Mouse (Mus musculus) thymus, adult 18-20 months (tissue): ENCODE data around the gene Itch.
"Not testable (repeated sequence)": the region's sequence is repeated elsewhere in the genome, so short reads cannot be mapped to it uniquely, and the experiment has no call there.

Experiments used
- DNase-seq, 2 experiments: peaks; one replicate each; pipeline ENCODE4 v3.0.0; 2022; ENCODE audit warnings: mixed read lengths in 2 of 2

The Itch gene

GRCm38 (mm10) chr2:155133011-155133976 lies at the start of gene Itch:
TSS of gene Itch (plus strand) at chr2:155133509.
- peak; percentile 86 to 89 for DNase-seq

- DNase-seq: no peak
Observed at GRCm38 (mm10) chr2:155084546-155084945, 48.8 kb upstream of the Itch start.

GRCm38 (mm10) chr2:155086328-155086727 lies 47.0 kb upstream of the Itch start:
- DNase-seq: no peak

- DNase-seq: no peak
Observed at GRCm38 (mm10) chr2:155088264-155088663, 45.0 kb upstream of the Itch start.

GRCm38 (mm10) chr2:155090909-155091742 lies 42.2 kb upstream of the Itch start:
- no peak for DNase-seq

GRCm38 (mm10) chr2:155091743-155092075 lies 41.6 kb upstream of the Itch start:
- no peak for DNase-seq

- DNase-seq: no peak
Observed at GRCm38 (mm10) chr2:155093418-155093817, 39.9 kb upstream of the Itch start.

- no peak for DNase-seq
Observed at GRCm38 (mm10) chr2:155098720-155099380, 34.5 kb upstream of the Itch start.

GRCm38 (mm10) chr2:155099421-155099820 lies 33.9 kb upstream of the Itch start:
- no peak for DNase-seq

GRCm38 (mm10) chr2:155099994-155100795 lies 33.1 kb upstream of the Itch start:
- no peak for DNase-seq

- DNase-seq: no peak
Observed at GRCm38 (mm10) chr2:155100796-155101259, 32.5 kb upstream of the Itch start.

- no peak for DNase-seq
Observed at GRCm38 (mm10) chr2:155101761-155102181, 31.5 kb upstream of the Itch start.

- no peak for DNase-seq
Observed at GRCm38 (mm10) chr2:155103607-155104006, 29.7 kb upstream of the Itch start.

GRCm38 (mm10) chr2:155107276-155107675 lies 26.0 kb upstream of the Itch start:
- not testable (repeated sequence) for DNase-seq

GRCm38 (mm10) chr2:155115216-155115830 lies 18.0 kb upstream of the Itch start:
- no peak for DNase-seq

- DNase-seq: peak; percentile 25 to 37
Observed at GRCm38 (mm10) chr2:155133977-155134860, 910 bp downstream of the Itch start.

- no peak for DNase-seq
Observed at GRCm38 (mm10) chr2:155135092-155135491, 1.8 kb downstream of the Itch start.

GRCm38 (mm10) chr2:155135534-155135933 lies 2.2 kb downstream of the Itch start:
- DNase-seq: no peak

GRCm38 (mm10) chr2:155140986-155141385 lies 7.7 kb downstream of the Itch start:
- no peak for DNase-seq

GRCm38 (mm10) chr2:155142025-155142555 lies 8.8 kb downstream of the Itch start:
- no peak for DNase-seq
